Mouse (Mus musculus) liver, postnatal 0 days (tissue): Measurements from ENCODE around the gene Pawr. TPM values are rescaled to one million over a fixed set of nuclear protein-coding genes. Genes with fewer than 3 reads are reported as not detected.

ENCODE experiments used
- ATAC-seq: fragments of 200-750 bp; cut with Nextera tagmentation; 2 replicates; pipeline ENCODE4 v1.8.0; 2017; ENCODE audit warnings: mild to moderate bottlenecking, moderate library complexity
- DNase-seq: peaks from one replicate; pipeline ENCODE4 v3.0.0-alpha.2; 2016
- H3K27ac ChIP-seq: fragments of 300-500 bp; sonication (generic); 2 replicates; pipeline ENCODE4 v1.5.1; 2014; ENCODE audit warnings: antibody characterized with exemption, moderate library complexity, mild to moderate bottlenecking, low read depth
- H3K27me3 ChIP-seq: fragments of 300-500 bp; sonication (generic); 2 replicates; pipeline ENCODE4 v1.6.1; 2014; ENCODE audit warnings: low read length, control low read depth, mixed read lengths; ENCODE audit not compliant: insufficient read depth
- H3K36me3 ChIP-seq: fragments of 300-500 bp; sonication (generic); replicated peaks from 2 replicates; pipeline ENCODE4 v1.6.1; 2014; ENCODE audit warnings: mild to moderate bottlenecking, control low read depth, low read length, moderate library complexity, mixed read lengths; ENCODE audit not compliant: insufficient read depth
- H3K4me1 ChIP-seq: fragments of 300-500 bp; sonication (generic); 2 replicates; pipeline ENCODE4 v1.6.1; 2014; ENCODE audit warnings: antibody characterized with exemption, mild to moderate bottlenecking, control low read depth; ENCODE audit not compliant: insufficient read depth
- H3K4me2 ChIP-seq: fragments of 300-500 bp; sonication (generic); 2 replicates; pipeline ENCODE4 v1.6.1; 2014; ENCODE audit warnings: low read depth, mild to moderate bottlenecking, low read length, moderate library complexity, mixed read lengths
- H3K4me3 ChIP-seq: fragments of 300-500 bp; sonication (generic); 2 replicates; pipeline ENCODE4 v1.5.1; 2014; ENCODE audit warnings: low read depth, low read length
- H3K9ac ChIP-seq: fragments of 300-500 bp; sonication (generic); replicated peaks from 2 replicates; pipeline ENCODE4 v1.6.1; 2014; ENCODE audit warnings: mild to moderate bottlenecking, moderate library complexity
- H3K9me3 ChIP-seq: fragments of 300-500 bp; sonication (generic); 2 replicates; pipeline ENCODE4 v1.6.1; 2016; ENCODE audit warnings: mild to moderate bottlenecking, control low read depth, low read length, mixed read lengths
- CTCF ChIP-seq: sonication (generic); IDR thresholded peaks from 2 replicates; pipeline ENCODE4 v1.5.1; 2016; ENCODE audit warnings: antibody characterized with exemption, low read depth
- EP300 ChIP-seq: IDR thresholded peaks from 2 replicates; pipeline ENCODE4 v1.6.1; 2016; ENCODE audit warnings: antibody characterized with exemption, low read depth, mild to moderate bottlenecking
- WGBS: fragments of 180-500 bp; shearing (Covaris S2); extraction: QIAGEN DNeasy Blood & Tissue Kit; methylation state at CpG from one replicate; pipeline ENCODE4 v1.1.7; 2014; ENCODE audit not compliant: insufficient replicate concordance; 5-methylcytosine and 5-hydroxymethylcytosine counted together
- polyA plus RNA-seq: library from polyadenylated mRNA; unstranded; fragments of >200 nt; fragmentation: Nextera tagmentation; extraction: Ambion mirVana; gene quantifications from 2 replicates; pipeline ENCODE4 v1.2.1, GENCODE M21; 2015

Pawr gene
- polyA plus RNA-seq, 1 experiment from 2014 or later = 3.5 TPM

DNA sequence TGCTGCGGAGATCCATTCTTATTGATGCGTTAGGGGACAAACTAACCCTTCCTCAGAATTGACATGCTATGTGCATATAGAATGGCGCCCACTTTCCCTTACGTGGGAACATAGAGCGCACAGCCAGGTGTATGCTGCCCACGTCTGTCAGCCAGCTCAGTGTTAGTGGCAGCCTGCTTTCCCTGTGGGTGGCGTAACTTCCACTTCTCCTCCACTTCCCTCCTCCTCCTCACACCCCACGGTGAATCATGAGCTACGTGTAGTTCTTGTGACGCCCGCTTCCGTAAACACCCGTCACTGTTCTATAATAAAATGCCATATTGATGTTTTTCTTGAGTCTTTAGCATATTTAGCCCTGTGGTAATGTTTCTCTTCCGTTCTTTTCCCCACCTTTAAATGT is 63.7 kb downstream of the Pawr start:
- H3K9ac ChIP-seq = no peak overlapping the region
- H3K4me3 ChIP-seq = no peak overlapping the region
- no peak overlapping the region for H3K27ac ChIP-seq
- H3K4me2 ChIP-seq = no peak overlapping the region
- H3K27me3 ChIP-seq = no peaks in the 10 kb centered on the region
- DNase-seq (no peak), ATAC-seq (no peak)
- WGBS = 85% methylated on average over 14 of the region's 14 CpGs
- TF ChIP-seq CTCF = no peak
- no peak for TF ChIP-seq EP300
- H3K9me3 ChIP-seq = no peaks in the 10 kb centered on the region
- no peaks in the 10 kb centered on the region for H3K36me3 ChIP-seq
- no peaks in the 10 kb centered on the region for H3K4me1 ChIP-seq

DNA sequence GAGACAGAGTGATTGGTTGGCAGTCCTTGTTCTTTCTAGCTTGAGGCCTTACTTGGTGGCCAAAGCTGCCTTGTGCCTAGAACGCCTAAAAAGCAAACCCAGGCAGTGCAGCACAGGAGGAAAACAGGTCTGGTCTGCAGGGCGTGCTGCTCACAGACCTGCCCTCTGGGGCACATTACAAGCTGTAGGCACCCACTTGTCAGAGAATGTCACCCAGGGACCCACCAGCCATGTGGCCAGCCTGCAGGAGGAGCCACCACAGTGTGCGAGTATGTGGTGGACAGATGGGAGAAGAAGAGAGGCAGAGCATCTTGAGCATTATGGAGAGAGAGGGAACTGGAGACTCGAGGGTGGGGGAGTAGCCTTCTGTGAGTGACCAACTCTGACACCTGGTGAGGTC is 70.8 kb downstream of the Pawr start:
- H3K4me2 ChIP-seq = no peak overlapping the region
- DNase-seq (no peak), ATAC-seq (no peak)
- H3K27ac ChIP-seq = no peak overlapping the region
- H3K36me3 ChIP-seq = no peaks in the 10 kb centered on the region
- H3K9ac ChIP-seq = no peak overlapping the region
- no peak overlapping the region for H3K4me3 ChIP-seq
- 88% methylated on average over 4 of the region's 4 CpGs for WGBS
- no peaks in the 10 kb centered on the region for H3K27me3 ChIP-seq
- no peaks in the 10 kb centered on the region for H3K9me3 ChIP-seq
- peaks cover 2% of the 10 kb centered on the region; the same call in 1 of the 2 replicates for H3K4me1 ChIP-seq
- no peak for TF ChIP-seq EP300
- no peak for TF ChIP-seq CTCF

DNA sequence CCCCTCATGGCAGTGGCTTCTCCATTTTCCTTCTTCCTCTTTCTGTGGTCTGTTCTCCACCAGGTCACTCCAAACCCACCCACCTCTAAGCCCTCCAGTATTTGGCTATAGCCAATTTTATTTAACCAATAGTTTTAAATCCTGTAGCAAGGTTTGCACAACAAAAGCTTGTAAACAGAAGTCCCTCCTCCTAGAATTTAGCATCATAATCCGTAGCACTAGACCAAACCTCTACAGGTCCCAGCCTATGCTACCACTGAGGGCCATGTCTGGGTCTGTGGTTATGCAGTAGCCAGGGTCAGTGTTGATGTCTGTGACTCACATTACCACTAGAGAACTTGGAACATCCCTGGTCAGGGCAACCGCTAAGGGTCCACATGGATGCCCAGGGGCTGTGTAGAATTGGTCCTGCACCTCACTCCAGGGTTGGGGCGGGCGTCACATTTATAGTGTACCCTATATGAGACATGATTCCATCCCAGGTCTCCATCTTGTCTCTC is 71.5 kb downstream of the Pawr start:
- peak overlapping the region; percentile 74; the same call in 1 of the 2 replicates for H3K27ac ChIP-seq
- peaks cover 2% of the 10 kb centered on the region; the same call in 1 of the 2 replicates for H3K4me1 ChIP-seq
- no peak overlapping the region for H3K4me3 ChIP-seq
- DNase-seq (no peak), ATAC-seq (no peak)
- H3K9ac ChIP-seq = no peak overlapping the region
- H3K4me2 ChIP-seq = no peak overlapping the region
- no peaks in the 10 kb centered on the region for H3K9me3 ChIP-seq
- 84% methylated on average over 4 of the region's 4 CpGs for WGBS
- TF ChIP-seq CTCF (no peak), EP300 (no peak)
- H3K36me3 ChIP-seq = no peaks in the 10 kb centered on the region
- no peaks in the 10 kb centered on the region for H3K27me3 ChIP-seq

DNA sequence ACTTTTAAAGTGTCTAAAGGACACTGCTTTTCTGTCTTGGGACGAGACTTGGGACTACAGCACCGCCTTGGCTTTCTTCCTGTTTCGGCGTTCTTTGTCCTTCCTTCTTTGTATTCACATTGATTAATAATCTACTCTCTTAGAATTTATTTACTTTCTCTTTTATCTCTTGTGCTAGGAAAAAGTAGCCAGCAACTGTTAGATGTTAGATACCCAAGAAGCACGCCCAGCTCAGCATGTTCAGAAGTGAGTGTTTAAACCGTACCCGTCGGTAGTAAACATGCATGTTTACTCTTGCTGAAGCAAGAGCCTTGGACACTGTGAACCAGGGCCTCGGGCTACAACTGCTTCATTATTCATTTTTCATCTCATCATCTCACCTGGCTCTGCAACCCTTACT is 72.2 kb downstream of the Pawr start:
- Histone ChIP-seq H3K27me3 (no peaks in the 10 kb centered on the region), H3K9me3 (no peaks in the 10 kb centered on the region), H3K27ac (peak overlapping the region; percentile 74), H3K4me1 (peaks cover 3% of the 10 kb centered on the region), H3K9ac (no peak overlapping the region), H3K36me3 (no peaks in the 10 kb centered on the region), H3K4me3 (no peak overlapping the region), H3K4me2 (peak overlapping the region; percentile 27; the same call in 1 of the 2 replicates)
- no peak for TF ChIP-seq EP300
- TF ChIP-seq CTCF = no peak
- 60% methylated on average over 9 of the region's 9 CpGs for WGBS
- DNase-seq (no peak), ATAC-seq (peak; percentile 68)

DNA sequence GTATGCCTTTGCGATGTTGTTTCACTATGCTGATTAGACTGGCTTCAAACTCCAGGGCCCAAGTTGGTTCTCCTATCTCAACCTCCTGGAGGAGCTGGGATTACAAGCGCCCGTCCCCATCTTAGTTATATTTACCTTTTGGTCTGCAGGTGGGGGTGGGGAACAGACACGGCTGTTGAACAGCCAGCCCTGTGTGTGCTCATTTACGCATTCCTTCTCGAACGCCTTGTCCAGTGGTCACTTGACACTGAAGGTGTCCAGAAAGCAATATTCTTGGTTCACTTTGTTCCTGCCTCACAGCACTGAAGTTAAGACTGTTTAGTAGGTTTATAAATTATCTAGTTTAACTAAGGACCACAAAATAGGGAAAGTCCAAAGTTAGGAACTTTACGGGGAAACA is 73.2 kb downstream of the Pawr start:
- WGBS = 66% methylated on average over 8 of the region's 8 CpGs

DNA sequence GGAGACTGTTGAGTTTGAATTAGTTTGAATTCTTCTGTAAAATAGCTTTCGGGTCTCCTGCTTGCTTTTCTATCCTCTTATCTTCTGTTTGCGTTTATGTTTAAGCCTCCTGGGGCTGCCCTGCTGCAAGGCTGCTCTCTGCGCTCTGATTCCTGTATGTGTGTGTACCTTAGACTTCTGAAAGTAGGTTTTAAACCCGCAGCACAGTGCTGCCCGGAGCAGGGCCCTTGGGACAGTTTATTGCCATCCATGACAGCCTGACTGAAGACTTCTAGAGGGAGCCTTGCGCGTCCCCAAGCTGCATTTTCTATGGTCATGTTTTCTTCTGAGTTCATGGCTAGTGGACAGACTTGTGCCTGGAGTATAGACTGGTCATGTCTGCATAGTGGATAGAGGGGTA is 74.0 kb downstream of the Pawr start:
- TF ChIP-seq CTCF = no peak
- TF ChIP-seq EP300 = no peak
- Histone ChIP-seq H3K9ac (no peak overlapping the region), H3K4me3 (no peak overlapping the region; the same call in 1 of the 2 replicates), H3K27me3 (no peaks in the 10 kb centered on the region), H3K27ac (peak overlapping the region; percentile 72), H3K36me3 (no peaks in the 10 kb centered on the region), H3K4me2 (peak overlapping the region; percentile 32; the same call in 1 of the 2 replicates), H3K4me1 (peaks cover 9% of the 10 kb centered on the region), H3K9me3 (no peaks in the 10 kb centered on the region)
- DNase-seq (no peak), ATAC-seq (no peak)
- 48% methylated on average over 7 of the region's 7 CpGs for WGBS

More for the DNA sequence above, 73.2 kb downstream of the Pawr start:
- no peak overlapping the region for H3K4me3 ChIP-seq
- H3K9ac ChIP-seq = no peak overlapping the region
- ATAC-seq (no peak), DNase-seq (no peak)
- H3K4me1 ChIP-seq = peaks cover 9% of the 10 kb centered on the region
- H3K27me3 ChIP-seq = no peaks in the 10 kb centered on the region
- no peaks in the 10 kb centered on the region for H3K36me3 ChIP-seq
- H3K9me3 ChIP-seq = no peaks in the 10 kb centered on the region
- peak overlapping the region; percentile 27 for H3K4me2 ChIP-seq
- TF ChIP-seq CTCF (no peak), EP300 (no peak)
- peak overlapping the region; percentile 74 for H3K27ac ChIP-seq
